ENCODE assay signal across 8 mouse cellular contexts in the genomic region with DNA sequence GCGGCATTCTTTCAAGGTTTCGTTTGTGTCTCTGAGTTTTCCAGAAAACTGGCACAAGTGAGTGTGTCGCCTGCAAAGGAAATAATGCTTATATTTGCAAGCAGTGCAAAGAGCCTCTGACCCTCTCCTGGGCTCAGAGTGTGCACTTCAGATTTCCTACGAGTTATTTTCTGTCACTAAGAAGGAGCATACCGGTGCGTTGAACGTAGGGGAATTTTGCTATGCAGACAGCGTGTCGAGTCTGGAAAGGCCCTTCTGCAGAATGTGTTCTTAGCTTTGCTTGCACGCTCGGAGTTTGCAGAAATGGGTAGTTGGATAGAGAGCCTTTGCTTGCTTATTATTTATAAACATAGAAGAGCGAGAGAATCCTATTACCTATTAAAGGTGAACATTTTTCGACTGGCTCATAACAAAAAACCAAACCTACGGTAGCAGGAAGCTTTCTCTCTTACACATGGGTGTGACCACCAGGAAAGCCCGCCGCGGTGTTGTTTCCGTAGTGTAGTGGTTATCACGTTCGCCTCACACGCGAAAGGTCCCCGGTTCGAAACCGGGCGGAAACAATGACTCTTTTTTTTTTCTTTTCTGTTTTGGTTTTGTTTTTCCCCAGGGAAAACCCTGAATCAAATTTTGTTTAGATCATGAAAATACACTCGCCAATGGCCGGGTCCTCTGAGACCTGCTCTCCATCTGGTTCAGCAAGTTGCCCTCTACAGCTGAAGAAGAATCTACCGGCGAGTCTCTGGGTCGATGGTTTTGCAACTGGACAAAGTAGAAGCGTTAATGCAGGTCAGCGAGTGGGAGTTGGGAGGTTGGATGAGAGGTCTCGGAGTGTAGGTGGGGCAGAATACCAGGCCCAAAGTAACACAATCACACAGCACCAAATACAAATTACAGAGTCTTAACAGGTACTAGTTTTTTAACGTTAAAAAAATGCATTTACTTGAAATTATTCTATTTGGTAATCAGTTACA. TPM values are rescaled to one million over a fixed set of nuclear protein-coding genes. Genes with fewer than 3 reads are reported as not detected.
DNase-seq lines count a peak whose midpoint lies in the region; ATAC-seq lines count a peak whose summit lies in the region.

No protein-coding gene starts in this region.

- H3K36me3 ChIP-seq in hindbrain, embryonic 15.5 days, result no peaks in the 10 kb centered on the region

- 1% methylated on average over 35 of the region's 35 CpGs for WGBS in hindbrain, embryonic 15.5 days

- no peaks in the 10 kb centered on the region for H3K9me3 ChIP-seq in hindbrain, embryonic 15.5 days

- H3K4me3 ChIP-seq in hindbrain, embryonic 15.5 days, result peak overlapping the region; percentile 46

- peaks cover 12% of the 10 kb centered on the region; the same call in 1 of the 2 replicates for H3K4me1 ChIP-seq in hindbrain, embryonic 15.5 days (replicated peaks)

- H3K27ac ChIP-seq in hindbrain, embryonic 15.5 days (replicated peaks), result peak overlapping the region; percentile 47

- peaks cover 20% of the 10 kb centered on the region for H3K27me3 ChIP-seq in hindbrain, embryonic 15.5 days

- peak overlapping the region; percentile 66 for H3K4me2 ChIP-seq in hindbrain, embryonic 15.5 days

- H3K9ac ChIP-seq in hindbrain, embryonic 15.5 days, result peak overlapping the region; percentile 35

- ATAC-seq in hindbrain, embryonic 15.5 days (ENCODE audit: low FRiP score, low read depth), result peak; percentile 52; the same call in 1 of the 2 replicates

- DNase-seq in R1 (ENCODE audit: low read depth, low spot score), result peak; percentile 87
- DNase-seq in cerebellum, postnatal 36 days, result peak; percentile 72 to 84
- DNase-seq in gastrocnemius, adult 18-20 months (ENCODE audit: low spot score), result peak; percentile 79
- peak; percentile 84 to 85 for DNase-seq in layer of hippocampus, postnatal 36 days
- DNase-seq in lung, postnatal 14 days, result peak; percentile 91
- DNase-seq in right cerebral cortex, adult 18-20 months, result peak; percentile 76
- peak; percentile 65 to 80 for DNase-seq in urinary bladder, adult 18-20 months (ENCODE audit: low spot score in 2 of 2)

RNA-seq across cellular contexts. Expression of gene Hist1h2ah, which starts 9.0 kb away (rescaled TPM):
- total RNA-seq in gastrocnemius, adult 18-20 months (2021), result 1 to 10 TPM; 1.6 to 2.2 TPM
- 1.7 and 2.2 TPM in 2 replicates for polyA plus RNA-seq in hindbrain, embryonic 15.5 days (2015; fragmentation: Nextera tagmentation; extraction: Ambion mirVana)
- 10 to 100 TPM; 11.4 to 25.4 TPM for total RNA-seq in layer of hippocampus, postnatal 36 days (2021)

RNA-seq across cellular contexts. Expression of gene Hist1h2bk, which starts 9.3 kb away (rescaled TPM):
- total RNA-seq in gastrocnemius, adult 18-20 months (2021), result 1 to 10 TPM; 2.1 to 3.6 TPM
- polyA plus RNA-seq in hindbrain, embryonic 15.5 days (2015; fragmentation: Nextera tagmentation; extraction: Ambion mirVana), result 1.2 and 1.5 TPM in 2 replicates
- total RNA-seq in layer of hippocampus, postnatal 36 days (2021), result 10 to 100 TPM; 30.5 to 35.2 TPM

RNA-seq across cellular contexts. Expression of gene Hist1h4i, which starts 14.8 kb away (rescaled TPM):
- 10 to 100 TPM; 27.1 to 27.8 TPM for total RNA-seq in gastrocnemius, adult 18-20 months (2021)
- polyA plus RNA-seq in hindbrain, embryonic 15.5 days (2015; fragmentation: Nextera tagmentation; extraction: Ambion mirVana), result 8.4 and 10.7 TPM in 2 replicates
- total RNA-seq in layer of hippocampus, postnatal 36 days (2021), result 10 to 100 TPM; 72.6 to 72.8 TPM

RNA-seq across cellular contexts. Expression of gene Hist1h2ag, which starts 16.4 kb away (rescaled TPM):
- 1 to 10 TPM; 2.5 to 2.9 TPM for total RNA-seq in gastrocnemius, adult 18-20 months (2021)
- polyA plus RNA-seq in hindbrain, embryonic 15.5 days (2015; fragmentation: Nextera tagmentation; extraction: Ambion mirVana), result 6.5 and 10.3 TPM in 2 replicates
- total RNA-seq in layer of hippocampus, postnatal 36 days (2021), result 10 to 100 TPM; 13.7 to 21.6 TPM

RNA-seq across cellular contexts. Expression of gene Hist1h2bj, which starts 16.7 kb away (rescaled TPM):
- 1 to 10 TPM; 2.4 to 2.7 TPM for total RNA-seq in gastrocnemius, adult 18-20 months (2021)
- polyA plus RNA-seq in hindbrain, embryonic 15.5 days (2015; fragmentation: Nextera tagmentation; extraction: Ambion mirVana), result 2.3 and 2.9 TPM in 2 replicates
- total RNA-seq in layer of hippocampus, postnatal 36 days (2021), result 10 to 100 TPM; 12.5 to 16.9 TPM

Comparison
In these comparisons a context has a peak if more than half of its experiments do, and no peak if none do; other contexts are left out.
1. Peak in every context shown above with its lines: DNase-seq, ATAC-seq, H3K4me3 ChIP-seq and H3K27ac ChIP-seq.
2. RNA of gene Hist1h2bk, which starts 9.3 kb away (total RNA-seq): 30.5 to 35.2 TPM in layer of hippocampus, postnatal 36 days; 2.1 to 3.6 TPM in gastrocnemius, adult 18-20 months; every median in the first group is over 4 times any median in the second.